Mouse (Mus musculus): ENCODE measurements around the gene Sgms1. TPM values are rescaled to one million over a fixed set of nuclear protein-coding genes. Genes with fewer than 3 reads are reported as not detected.
A peak's percentile ranks its signal among the peaks of the same experiment; 100 is the strongest.

Gene Sgms1
- polyA plus RNA-seq, 1 experiment from 2014 or later: 31.8 TPM

DNA sequence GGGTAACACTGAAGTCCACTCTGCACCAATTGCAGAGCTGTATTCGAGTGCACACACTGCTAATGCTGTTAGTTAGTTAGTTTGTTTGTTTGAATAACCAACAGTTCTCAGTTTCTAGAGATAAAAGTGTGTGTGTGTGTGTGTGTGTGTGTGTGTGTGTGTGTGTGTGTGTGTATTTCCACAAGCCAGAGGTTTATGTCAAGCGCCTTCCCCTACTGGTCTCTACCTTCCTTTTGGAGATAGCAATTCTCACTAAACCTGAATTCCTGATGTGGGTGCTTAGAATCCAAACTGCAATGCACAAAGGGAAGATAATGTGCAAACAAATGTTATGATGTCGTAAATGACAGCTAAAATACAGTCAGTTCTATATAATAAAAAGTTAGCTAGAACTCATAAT is 131.9 kb downstream of the Sgms1 start:
- Histone ChIP-seq H3K4me3 (no peak overlapping the region), H3K4me2 (0 out of 2 replicates have a peak overlapping the region, but pooled peaks have one; percentile 3), H3K27me3 (replicated peaks) (no peaks in the 10 kb centered on the region), H3K9ac (no peak overlapping the region), H3K27ac (peak overlapping the region; percentile 11; the same call in 1 of the 2 replicates), H3K9me3 (replicated peaks) (no peaks in the 10 kb centered on the region), H3K36me3 (no peaks in the 10 kb centered on the region), H3K4me1 (peaks cover 83% of the 10 kb centered on the region)
- ATAC-seq: no peak
- WGBS (ENCODE audit: insufficient replicate concordance): 57% methylated on average over 3 of the region's 3 CpGs

DNA sequence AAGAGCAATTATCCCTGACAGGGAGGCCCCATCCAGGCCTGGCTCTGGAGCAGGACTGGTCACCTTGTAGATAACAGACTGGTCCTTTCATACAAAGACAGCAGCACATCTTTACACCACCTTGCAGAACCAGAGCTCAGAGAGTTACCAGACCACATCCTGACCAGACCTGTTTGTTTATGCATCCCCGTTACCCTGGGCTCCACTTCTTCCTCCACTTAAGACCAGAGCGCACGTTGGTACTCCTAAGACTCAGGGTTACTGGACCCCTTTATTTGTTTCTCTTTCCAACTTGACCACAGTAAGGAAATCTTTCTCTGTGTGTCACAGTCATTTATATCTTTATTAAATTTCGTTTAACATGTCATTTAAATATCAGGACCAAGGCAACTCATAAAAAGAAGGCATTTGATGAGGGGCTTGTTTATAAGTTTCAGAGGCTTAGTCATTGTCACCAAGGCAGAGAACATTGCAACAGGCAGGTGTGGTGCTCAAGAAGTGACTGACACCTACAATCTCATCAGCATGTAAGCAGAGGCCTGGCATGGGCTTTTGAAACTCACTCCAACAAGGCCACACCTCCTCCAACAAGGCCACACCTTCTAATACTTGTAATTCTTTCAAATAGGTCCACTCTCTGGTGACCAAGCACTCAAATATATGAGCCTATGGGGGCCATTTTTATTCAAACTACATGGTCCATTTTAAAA is 132.7 kb downstream of the Sgms1 start:
- no peaks in the 10 kb centered on the region for H3K9me3 ChIP-seq (replicated peaks)
- no peaks in the 10 kb centered on the region for H3K27me3 ChIP-seq (replicated peaks)
- peak overlapping the region; percentile 41; the same call in 1 of the 2 replicates for H3K27ac ChIP-seq
- no peak overlapping the region for H3K9ac ChIP-seq
- WGBS (ENCODE audit: insufficient replicate concordance): 66% methylated on average over 4 of the region's 4 CpGs
- no peak overlapping the region for H3K4me3 ChIP-seq
- H3K4me1 ChIP-seq: peaks cover 82% of the 10 kb centered on the region
- 0 out of 2 replicates have a peak, but pooled peaks have one; percentile 31 for ATAC-seq
- H3K36me3 ChIP-seq: no peaks in the 10 kb centered on the region
- H3K4me2 ChIP-seq: no peak overlapping the region

DNA sequence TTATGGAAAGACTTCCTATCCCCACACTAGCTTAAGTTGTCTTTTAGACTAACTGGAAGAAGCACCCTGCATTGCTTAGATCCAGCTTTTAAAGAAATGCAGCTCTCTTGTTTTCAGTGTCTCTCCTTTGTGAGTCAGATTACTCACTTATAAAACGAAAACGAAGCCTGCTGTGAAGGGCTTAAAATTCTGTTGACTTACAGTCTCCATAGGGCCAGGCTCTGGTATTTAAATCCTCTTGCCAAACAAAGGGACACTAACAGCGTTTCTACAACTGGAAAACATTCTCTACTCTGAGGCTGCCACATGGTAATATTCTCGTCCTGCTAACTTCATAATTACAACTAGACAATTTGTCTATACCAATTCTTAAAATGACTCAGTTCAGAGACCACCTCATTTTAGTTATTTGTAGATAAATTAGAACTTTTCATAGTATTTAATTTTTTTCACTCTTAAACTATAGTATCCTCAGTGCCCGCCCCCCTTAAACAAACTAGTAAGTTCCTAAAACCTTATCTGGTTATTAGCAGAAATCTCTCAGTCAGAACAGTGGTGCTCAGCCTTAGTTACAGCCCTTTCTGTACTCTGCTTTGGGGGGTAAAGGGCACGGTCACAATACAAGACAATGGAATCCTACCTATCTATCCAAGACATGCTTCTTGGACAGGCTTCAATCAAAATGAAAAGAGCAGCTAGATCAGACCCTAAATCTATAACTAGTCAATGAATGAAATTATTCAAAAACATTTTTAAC is 133.9 kb downstream of the Sgms1 start:
- no peaks in the 10 kb centered on the region for H3K27me3 ChIP-seq (replicated peaks)
- H3K4me1 ChIP-seq: peaks cover 70% of the 10 kb centered on the region
- no peak overlapping the region for H3K4me2 ChIP-seq
- no peak overlapping the region for H3K4me3 ChIP-seq
- H3K9ac ChIP-seq: no peak overlapping the region
- no peak for ATAC-seq
- H3K27ac ChIP-seq: peak overlapping the region; percentile 69
- H3K9me3 ChIP-seq (replicated peaks): no peaks in the 10 kb centered on the region
- 41% methylated on average over 6 of the region's 6 CpGs for whole genome bisulfite sequencing (ENCODE audit: insufficient replicate concordance)
- no peaks in the 10 kb centered on the region for H3K36me3 ChIP-seq

DNA sequence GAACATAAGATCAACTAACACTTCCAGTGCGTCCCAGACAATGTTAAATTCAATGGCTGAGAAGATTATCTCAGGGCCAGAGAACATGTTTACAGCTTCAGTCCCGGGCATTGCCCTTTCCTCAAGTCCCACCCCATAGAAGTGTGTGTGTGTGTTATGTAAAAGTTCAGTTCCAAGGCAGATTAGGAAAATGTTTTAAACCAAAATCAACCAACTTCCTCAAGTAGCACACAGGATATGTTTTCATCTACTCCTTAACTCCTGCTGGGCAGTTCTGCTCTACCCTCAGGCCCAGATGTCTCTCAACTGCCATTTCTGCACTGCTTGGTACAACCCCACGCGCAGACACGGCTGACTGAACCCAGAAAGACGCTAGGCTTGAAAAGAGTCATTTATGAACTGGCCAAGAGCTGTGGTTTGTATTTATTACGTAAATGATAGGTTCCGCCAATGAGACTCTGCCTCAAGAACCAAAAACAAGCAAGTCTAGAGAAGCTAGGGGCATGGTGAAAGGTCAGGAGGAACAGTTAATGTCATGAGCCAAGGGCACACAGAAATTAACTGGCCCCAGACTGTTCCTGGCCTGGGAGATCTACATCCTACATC is 134.7 kb downstream of the Sgms1 start:
- H3K4me2 ChIP-seq: no peak overlapping the region
- H3K4me1 ChIP-seq: peaks cover 71% of the 10 kb centered on the region
- H3K9me3 ChIP-seq (replicated peaks): no peaks in the 10 kb centered on the region
- H3K27ac ChIP-seq: peak overlapping the region; percentile 69
- ATAC-seq: peak; percentile 51
- H3K4me3 ChIP-seq: no peak overlapping the region
- no peaks in the 10 kb centered on the region for H3K27me3 ChIP-seq (replicated peaks)
- whole genome bisulfite sequencing (ENCODE audit: insufficient replicate concordance): 28% methylated on average over 8 of the region's 8 CpGs
- H3K9ac ChIP-seq: no peak overlapping the region
- no peaks in the 10 kb centered on the region for H3K36me3 ChIP-seq

DNA sequence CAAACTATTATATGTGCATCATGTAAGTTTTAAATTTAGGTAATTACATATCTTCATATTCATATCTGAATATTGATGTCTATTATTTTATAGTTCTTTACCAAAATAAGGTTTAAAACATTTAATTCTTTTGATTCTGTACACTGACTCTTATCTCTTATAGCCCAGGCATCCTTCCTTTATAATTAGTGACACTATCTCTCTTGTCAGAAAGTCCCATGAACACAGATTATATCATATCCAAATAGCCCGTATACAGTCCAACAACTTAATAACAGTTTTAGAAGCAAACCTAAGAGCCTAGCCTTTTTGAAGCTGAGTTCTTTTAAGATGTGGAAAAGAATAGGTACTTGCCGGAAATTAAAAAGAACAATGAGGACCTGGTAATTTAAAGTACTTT is 135.3 kb downstream of the Sgms1 start:
- Histone ChIP-seq H3K9ac (no peak overlapping the region), H3K4me1 (peaks cover 74% of the 10 kb centered on the region), H3K9me3 (replicated peaks) (no peaks in the 10 kb centered on the region), H3K36me3 (no peaks in the 10 kb centered on the region), H3K4me2 (no peak overlapping the region), H3K27me3 (replicated peaks) (no peaks in the 10 kb centered on the region), H3K27ac (peak overlapping the region; percentile 69; the same call in 1 of the 2 replicates), H3K4me3 (no peak overlapping the region)
- 0 out of 2 replicates have a peak, but pooled peaks have one; percentile 56 for ATAC-seq
- WGBS (ENCODE audit: insufficient replicate concordance): 45% methylated on average over 2 of the region's 2 CpGs

DNA sequence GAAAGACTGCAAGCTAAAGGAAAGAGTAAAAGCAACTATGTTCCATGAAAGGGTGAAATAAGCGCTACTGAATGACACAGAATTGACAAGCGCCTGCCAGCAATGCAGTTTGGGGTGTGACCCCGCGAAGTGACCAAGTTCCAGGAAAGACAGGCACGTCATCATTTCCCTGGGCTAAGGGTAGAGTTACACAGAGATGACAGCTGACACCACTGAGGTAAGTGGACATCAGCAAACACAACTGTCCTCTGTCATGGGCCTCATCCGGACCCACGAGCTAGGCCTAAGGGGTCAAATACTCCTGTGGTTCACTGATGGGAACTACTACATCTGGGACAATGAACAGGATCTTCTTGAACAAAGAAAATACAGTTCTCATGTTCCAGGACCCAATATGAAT is 136.5 kb downstream of the Sgms1 start:
- peaks cover 72% of the 10 kb centered on the region for H3K4me1 ChIP-seq
- H3K4me3 ChIP-seq: no peak overlapping the region
- H3K9me3 ChIP-seq (replicated peaks): no peaks in the 10 kb centered on the region
- peak; percentile 47 for ATAC-seq
- no peaks in the 10 kb centered on the region for H3K27me3 ChIP-seq (replicated peaks)
- peak overlapping the region; percentile 27; the same call in 1 of the 2 replicates for H3K27ac ChIP-seq
- 64% methylated on average over 7 of the region's 7 CpGs for WGBS (ENCODE audit: insufficient replicate concordance)
- no peak overlapping the region for H3K9ac ChIP-seq
- no peak overlapping the region for H3K4me2 ChIP-seq
- no peaks in the 10 kb centered on the region for H3K36me3 ChIP-seq

DNA sequence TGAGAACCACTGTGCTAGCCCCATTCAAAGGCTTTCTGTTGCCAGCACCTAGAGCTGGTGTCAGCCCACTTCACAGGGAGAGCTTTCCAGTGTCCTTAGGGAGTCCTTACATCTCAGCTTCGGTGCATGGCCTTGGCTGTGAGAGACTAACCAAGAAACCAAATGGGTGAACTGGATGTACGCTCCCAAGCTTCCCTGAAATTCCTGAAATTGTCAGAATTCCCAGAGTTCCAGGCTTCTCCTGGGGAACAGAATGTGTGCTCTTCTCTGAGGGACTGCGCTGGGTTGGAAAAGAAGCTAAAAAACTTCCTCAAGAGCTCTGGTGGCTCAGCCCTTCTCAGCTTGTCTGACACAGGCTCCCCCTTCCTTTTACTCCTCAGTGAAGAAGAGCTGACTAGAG is 137.1 kb downstream of the Sgms1 start:
- ATAC-seq: no peak
- H3K9ac ChIP-seq: no peak overlapping the region
- H3K27ac ChIP-seq: peak overlapping the region; percentile 27; the same call in 1 of the 2 replicates
- no peaks in the 10 kb centered on the region for H3K9me3 ChIP-seq (replicated peaks)
- no peak overlapping the region for H3K4me3 ChIP-seq
- whole genome bisulfite sequencing (ENCODE audit: insufficient replicate concordance): 74% methylated on average over 3 of the region's 3 CpGs
- H3K36me3 ChIP-seq: no peaks in the 10 kb centered on the region
- H3K4me2 ChIP-seq: no peak overlapping the region
- H3K27me3 ChIP-seq (replicated peaks): no peaks in the 10 kb centered on the region
- peaks cover 67% of the 10 kb centered on the region for H3K4me1 ChIP-seq

DNA sequence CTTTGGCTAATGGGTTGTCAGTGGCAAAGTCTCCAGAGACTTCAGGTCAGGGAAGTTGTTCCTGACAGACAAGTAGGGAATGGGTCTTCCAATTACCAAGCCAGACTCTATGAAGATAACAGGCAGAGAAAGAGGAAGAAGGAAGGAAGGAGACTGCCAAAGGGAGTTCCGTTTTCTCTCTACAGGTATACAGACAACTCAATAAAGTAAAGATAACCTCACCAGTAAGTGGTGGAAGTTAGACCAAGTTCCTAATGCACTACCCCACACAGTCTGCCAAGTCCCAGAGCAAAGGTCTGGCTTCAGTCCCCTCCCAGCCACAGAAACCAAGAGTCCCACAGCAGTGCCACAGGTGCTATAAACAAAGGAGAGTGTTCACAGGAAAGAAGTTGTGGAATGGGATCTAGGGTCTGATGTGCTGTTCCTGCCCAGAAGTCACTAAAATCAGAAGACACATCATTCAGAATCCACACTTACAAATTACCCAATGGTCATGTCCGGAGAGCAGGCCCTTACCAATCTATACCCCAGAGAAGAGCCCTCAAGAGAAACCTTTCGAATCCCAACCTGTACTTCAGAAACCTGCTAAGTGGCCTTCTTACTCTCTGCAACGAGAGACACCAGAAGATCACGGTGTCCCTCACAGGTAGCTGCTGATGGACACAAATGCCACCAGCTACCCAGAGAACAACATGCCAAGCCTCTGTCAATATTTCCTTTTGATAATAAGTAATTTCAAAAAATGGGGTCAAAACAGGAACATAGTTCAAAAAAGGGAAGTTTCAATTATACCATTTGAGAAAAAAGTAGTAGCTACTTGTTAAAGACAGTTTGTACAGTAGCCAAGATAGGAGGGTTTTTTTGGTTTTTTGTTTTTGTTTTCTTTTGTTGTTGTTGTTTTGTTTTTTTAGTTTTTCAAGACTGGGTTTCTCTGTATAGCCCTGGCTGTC is 140.1 kb downstream of the Sgms1 start:
- no peak overlapping the region for H3K4me3 ChIP-seq
- H3K9ac ChIP-seq: no peak overlapping the region
- no peak for ATAC-seq
- no peak overlapping the region for H3K4me2 ChIP-seq
- H3K36me3 ChIP-seq: no peaks in the 10 kb centered on the region
- H3K27me3 ChIP-seq (replicated peaks): no peaks in the 10 kb centered on the region
- no peak overlapping the region for H3K27ac ChIP-seq
- no peaks in the 10 kb centered on the region for H3K9me3 ChIP-seq (replicated peaks)
- H3K4me1 ChIP-seq: peaks cover 47% of the 10 kb centered on the region
- 59% methylated on average over 5 of the region's 5 CpGs for WGBS (ENCODE audit: insufficient replicate concordance)

DNA sequence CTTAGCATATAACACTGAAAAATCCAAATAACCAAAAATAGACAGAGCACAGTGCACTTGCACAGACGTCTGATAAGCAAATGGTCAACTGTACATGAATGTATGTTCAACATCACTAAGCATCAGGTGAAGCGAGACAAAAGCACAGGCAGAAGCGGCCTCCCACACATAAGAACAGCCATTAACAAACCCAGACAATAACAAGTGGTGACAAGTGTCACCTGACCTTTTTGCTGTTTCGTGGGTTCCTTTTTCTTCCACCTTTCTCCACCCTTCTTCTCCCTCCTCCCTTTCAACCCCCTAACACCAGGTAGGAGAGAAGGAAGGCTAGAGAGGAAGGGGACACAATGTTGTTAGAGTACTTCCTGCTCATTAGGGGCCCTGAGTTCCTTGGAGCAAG is 144.6 kb downstream of the Sgms1 start:
- Histone ChIP-seq H3K4me2 (no peak overlapping the region), H3K4me1 (peaks cover 53% of the 10 kb centered on the region), H3K9me3 (replicated peaks) (no peaks in the 10 kb centered on the region), H3K36me3 (no peaks in the 10 kb centered on the region), H3K27ac (0 out of 2 replicates have a peak overlapping the region, but pooled peaks have one; percentile 43), H3K9ac (no peak overlapping the region), H3K4me3 (no peak overlapping the region), H3K27me3 (replicated peaks) (no peaks in the 10 kb centered on the region)
- ATAC-seq: no peak
- WGBS (ENCODE audit: insufficient replicate concordance): 52% methylated on average over 4 of the region's 4 CpGs

DNA sequence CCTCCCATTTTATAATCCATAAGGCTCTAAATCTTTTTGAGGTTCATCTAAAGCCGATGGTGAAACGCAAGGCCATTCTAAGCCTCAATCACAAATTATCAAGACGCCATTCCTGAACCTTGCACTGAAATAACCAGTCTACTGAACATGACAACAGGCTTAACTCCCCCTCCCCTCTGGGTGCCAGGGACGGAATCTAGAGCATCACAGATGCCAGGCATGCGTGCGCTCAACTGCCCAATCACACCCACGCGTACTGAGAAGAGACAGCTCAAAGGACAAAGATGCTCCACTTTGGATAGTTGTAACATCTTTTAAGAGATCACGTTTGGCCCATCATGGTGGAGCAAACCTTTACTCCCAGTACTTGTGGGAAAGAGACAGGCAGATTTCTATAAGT is 146.3 kb downstream of the Sgms1 start:
- Histone ChIP-seq H3K27me3 (replicated peaks) (no peaks in the 10 kb centered on the region), H3K9me3 (replicated peaks) (no peaks in the 10 kb centered on the region), H3K36me3 (no peaks in the 10 kb centered on the region), H3K27ac (no peak overlapping the region), H3K4me3 (no peak overlapping the region), H3K4me2 (no peak overlapping the region), H3K9ac (no peak overlapping the region), H3K4me1 (peaks cover 61% of the 10 kb centered on the region)
- no peak for ATAC-seq
- 89% methylated on average over 9 of the region's 9 CpGs for WGBS (ENCODE audit: insufficient replicate concordance)

DNA sequence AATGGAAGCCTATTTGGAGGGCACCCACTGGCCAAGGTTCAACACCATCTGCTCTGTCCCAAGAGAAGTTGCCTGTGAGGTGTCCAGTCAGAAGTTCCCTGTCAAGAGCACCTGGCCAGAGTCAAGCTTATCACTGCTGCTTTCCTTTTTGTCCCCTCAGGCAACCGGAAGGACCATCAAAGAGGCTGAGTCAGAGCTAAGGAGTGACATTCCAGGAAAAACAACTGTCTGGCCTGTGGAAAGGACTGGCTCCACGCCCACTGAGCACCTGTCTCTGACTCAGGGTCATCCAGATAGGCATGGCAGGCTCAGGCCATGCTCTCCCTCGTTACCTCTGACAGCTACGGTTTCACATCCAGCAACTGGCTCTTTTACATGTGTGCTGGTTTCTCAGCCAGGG is 147.4 kb downstream of the Sgms1 start:
- H3K4me1 ChIP-seq: peaks cover 71% of the 10 kb centered on the region
- no peak for ATAC-seq
- no peak overlapping the region for H3K4me2 ChIP-seq
- WGBS (ENCODE audit: insufficient replicate concordance): 62% methylated on average over 4 of the region's 4 CpGs
- H3K9ac ChIP-seq: no peak overlapping the region
- no peaks in the 10 kb centered on the region for H3K27me3 ChIP-seq (replicated peaks)
- H3K9me3 ChIP-seq (replicated peaks): no peaks in the 10 kb centered on the region
- H3K36me3 ChIP-seq: no peaks in the 10 kb centered on the region
- H3K4me3 ChIP-seq: no peak overlapping the region
- peak overlapping the region; percentile 5; the same call in 1 of the 2 replicates for H3K27ac ChIP-seq

Data from liver, embryonic 12.5 days (tissue).